Mouse (Mus musculus) spleen, adult 2 months (tissue): Measurements from ENCODE around the gene Lrp5.

Experiments used
- CTCF ChIP-seq: fragments of 200-500 bp; IDR thresholded peaks from 2 replicates; pipeline ENCODE4 v1.5.1; 2011; ENCODE audit warnings: mild to moderate bottlenecking, inconsistent platforms; ENCODE audit not compliant: insufficient read depth, insufficient read length, insufficient replicate concordance; ENCODE audit errors: extremely low read depth
- POLR2A ChIP-seq: fragments of 200-500 bp; IDR thresholded peaks from 2 replicates; pipeline ENCODE4 v1.6.1; 2011; ENCODE audit warnings: low read depth, low read length, inconsistent platforms

DNA sequence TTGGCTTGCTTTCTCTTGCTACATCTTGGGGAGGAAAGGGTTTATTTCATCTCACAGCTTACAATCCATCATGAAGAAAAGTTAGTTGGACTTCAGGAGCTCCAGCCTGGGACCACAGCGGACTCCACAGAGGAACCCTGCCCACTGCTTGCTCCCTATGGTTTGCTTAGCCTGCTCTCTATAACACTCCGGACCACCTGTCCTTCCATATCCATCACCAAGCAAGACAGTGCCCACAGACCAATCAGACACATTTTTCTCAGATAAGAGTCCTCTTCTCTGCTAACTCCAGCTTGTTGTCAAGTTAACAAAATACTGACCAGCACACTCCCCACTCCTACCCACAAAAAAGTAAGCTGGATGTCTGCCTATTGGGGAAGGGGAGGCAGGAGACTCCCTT lies 8.1 kb upstream of the Lrp5 start:
- TF ChIP-seq CTCF (no peak), POLR2A (no peak)
